Mouse (Mus musculus): ENCODE data around the gene Ggt1. TPM values are rescaled to one million over a fixed set of nuclear protein-coding genes. Genes with fewer than 3 reads are reported as not detected.

The Ggt1 gene
- polyA plus RNA-seq (2015; fragmentation: Nextera tagmentation; extraction: Ambion mirVana), result 26.5 and 36.2 TPM in 2 replicates

GRCm38 (mm10) chr10:75561071-75561654 lies at the start of gene Ggt1:
TSS of gene Ggt1 (plus strand) at chr10:75561604.
- WGBS, result 63% methylated on average over 10 of the region's 10 CpGs
- Histone ChIP-seq H3K9me3 (no peaks in the 10 kb centered on the region), H3K4me3 (replicated peaks) (peak within 1 kb of the TSS; percentile 56; the same call in 1 of the 2 replicates), H3K36me3 (no peaks in the 10 kb centered on the region), H3K27ac (no peak within 1 kb of the TSS), H3K27me3 (replicated peaks) (peaks cover 27% of the 10 kb centered on the region), H3K4me1 (peaks cover 16% of the 10 kb centered on the region; the same call in 1 of the 2 replicates), H3K4me2 (peak within 1 kb of the TSS; percentile 98), H3K9ac (no peak within 1 kb of the TSS)
- ATAC-seq (ENCODE audit: insufficient read depth, low FRiP score, low read depth), result no peak

GRCm38 (mm10) chr10:75511897-75512296 lies 49.5 kb upstream of the Ggt1 start:
- Histone ChIP-seq H3K36me3 (peaks cover 33% of the 10 kb centered on the region), H3K9ac (no peak overlapping the region)

GRCm38 (mm10) chr10:75512796-75513195 lies 48.6 kb upstream of the Ggt1 start:
- Histone ChIP-seq H3K4me1 (0 out of 2 replicates have a peak, but pooled peaks cover 4% of the 10 kb centered on the region), H3K9me3 (no peaks in the 10 kb centered on the region), H3K4me2 (no peak overlapping the region), H3K36me3 (peaks cover 28% of the 10 kb centered on the region), H3K27ac (no peak overlapping the region; the same call in 1 of the 2 replicates), H3K4me3 (replicated peaks) (no peak overlapping the region), H3K27me3 (replicated peaks) (no peaks in the 10 kb centered on the region), H3K9ac (no peak overlapping the region)
- WGBS, result 88% methylated on average over 7 of the region's 7 CpGs
- ATAC-seq (ENCODE audit: insufficient read depth, low FRiP score, low read depth), result no peak

More at GRCm38 (mm10) chr10:75511897-75512296, 49.5 kb upstream of the Ggt1 start:
- no peak for ATAC-seq (ENCODE audit: insufficient read depth, low FRiP score, low read depth)
- 0 out of 2 replicates have a peak, but pooled peaks cover 4% of the 10 kb centered on the region for H3K4me1 ChIP-seq
- no peak overlapping the region for H3K4me2 ChIP-seq
- H3K27ac ChIP-seq, result no peak overlapping the region
- no peak overlapping the region for H3K4me3 ChIP-seq (replicated peaks)
- no peaks in the 10 kb centered on the region for H3K27me3 ChIP-seq (replicated peaks)
- H3K9me3 ChIP-seq, result no peaks in the 10 kb centered on the region
- 92% methylated on average over 7 of the region's 7 CpGs for WGBS

GRCm38 (mm10) chr10:75513306-75514067 lies 47.9 kb upstream of the Ggt1 start:
- no peak overlapping the region for H3K4me2 ChIP-seq
- WGBS, result 87% methylated on average over 8 of the region's 8 CpGs
- no peaks in the 10 kb centered on the region for H3K9me3 ChIP-seq
- peaks cover 22% of the 10 kb centered on the region for H3K36me3 ChIP-seq
- no peak overlapping the region for H3K27ac ChIP-seq
- ATAC-seq (ENCODE audit: insufficient read depth, low FRiP score, low read depth), result no peak
- H3K4me3 ChIP-seq (replicated peaks), result no peak overlapping the region
- 0 out of 2 replicates have a peak, but pooled peaks cover 4% of the 10 kb centered on the region for H3K4me1 ChIP-seq
- H3K27me3 ChIP-seq (replicated peaks), result no peaks in the 10 kb centered on the region
- H3K9ac ChIP-seq, result no peak overlapping the region

GRCm38 (mm10) chr10:75514361-75514760 lies 47.0 kb upstream of the Ggt1 start:
- no peak overlapping the region for H3K27ac ChIP-seq
- no peaks in the 10 kb centered on the region for H3K27me3 ChIP-seq (replicated peaks)
- peaks cover 12% of the 10 kb centered on the region for H3K4me1 ChIP-seq
- H3K4me3 ChIP-seq (replicated peaks), result no peak overlapping the region
- H3K36me3 ChIP-seq, result peaks cover 17% of the 10 kb centered on the region
- no peaks in the 10 kb centered on the region for H3K9me3 ChIP-seq
- no peak for ATAC-seq (ENCODE audit: insufficient read depth, low FRiP score, low read depth)
- H3K4me2 ChIP-seq, result no peak overlapping the region
- 72% methylated on average over 7 of the region's 7 CpGs for WGBS
- H3K9ac ChIP-seq, result no peak overlapping the region

GRCm38 (mm10) chr10:75515216-75516037 lies 46.0 kb upstream of the Ggt1 start:
- peak overlapping the region; percentile 96; the same call in 1 of the 2 replicates for H3K27ac ChIP-seq
- H3K9me3 ChIP-seq, result no peaks in the 10 kb centered on the region
- peak overlapping the region; percentile 79; the same call in 1 of the 2 replicates for H3K4me2 ChIP-seq
- H3K9ac ChIP-seq, result no peak overlapping the region
- WGBS, result 75% methylated on average over 4 of the region's 4 CpGs
- peak; percentile 24; the same call in 1 of the 2 replicates for ATAC-seq (ENCODE audit: insufficient read depth, low FRiP score, low read depth)
- no peak overlapping the region for H3K4me3 ChIP-seq (replicated peaks)
- H3K27me3 ChIP-seq (replicated peaks), result no peaks in the 10 kb centered on the region
- H3K4me1 ChIP-seq, result peaks cover 14% of the 10 kb centered on the region
- peaks cover 12% of the 10 kb centered on the region; the same call in 1 of the 2 replicates for H3K36me3 ChIP-seq

- 23% methylated on average over 8 of the region's 8 CpGs for WGBS
- Histone ChIP-seq H3K27me3 (replicated peaks) (no peaks in the 10 kb centered on the region), H3K36me3 (peaks cover 11% of the 10 kb centered on the region; the same call in 1 of the 2 replicates), H3K4me1 (peaks cover 14% of the 10 kb centered on the region), H3K4me3 (replicated peaks) (peak overlapping the region; percentile 94), H3K9me3 (no peaks in the 10 kb centered on the region), H3K27ac (peak overlapping the region; percentile 96), H3K9ac (peak overlapping the region; percentile 90), H3K4me2 (peak overlapping the region; percentile 79)
- no peak for ATAC-seq (ENCODE audit: insufficient read depth, low FRiP score, low read depth)
These were observed 45.2 kb upstream of the Ggt1 start for GRCm38 (mm10) chr10:75516038-75516723.

- under 1% methylated on average over 12 of the region's 12 CpGs for WGBS
These were observed 44.7 kb upstream of the Ggt1 start for GRCm38 (mm10) chr10:75516724-75517072.

GRCm38 (mm10) chr10:75517073-75517757 lies 44.2 kb upstream of the Ggt1 start, which contains the start of gene Snrpd3:
TSS of gene Snrpd3 (plus strand) at chr10:75517551.
- peak within 1 kb of the TSS; percentile 94 for H3K4me3 ChIP-seq (replicated peaks)
- H3K27me3 ChIP-seq (replicated peaks), result no peaks in the 10 kb centered on the region
- H3K4me2 ChIP-seq, result peak within 1 kb of the TSS; percentile 79
- ATAC-seq (ENCODE audit: insufficient read depth, low FRiP score, low read depth), result peak; percentile 97
- H3K9ac ChIP-seq, result peak within 1 kb of the TSS; percentile 90
- peak within 1 kb of the TSS; percentile 99 for H3K27ac ChIP-seq
- WGBS, result under 1% methylated on average over 45 of the region's 52 CpGs
- H3K36me3 ChIP-seq, result peaks cover 11% of the 10 kb centered on the region; the same call in 1 of the 2 replicates
- no peaks in the 10 kb centered on the region for H3K9me3 ChIP-seq
- peaks cover 14% of the 10 kb centered on the region for H3K4me1 ChIP-seq

More at GRCm38 (mm10) chr10:75516724-75517072, 44.7 kb upstream of the Ggt1 start:
- H3K4me2 ChIP-seq, result peak overlapping the region; percentile 79
- H3K9me3 ChIP-seq, result no peaks in the 10 kb centered on the region
- H3K36me3 ChIP-seq, result peaks cover 11% of the 10 kb centered on the region; the same call in 1 of the 2 replicates
- peak overlapping the region; percentile 90 for H3K9ac ChIP-seq
- H3K27me3 ChIP-seq (replicated peaks), result no peaks in the 10 kb centered on the region
- ATAC-seq (ENCODE audit: insufficient read depth, low FRiP score, low read depth), result no peak
- H3K4me1 ChIP-seq, result peaks cover 14% of the 10 kb centered on the region
- peak overlapping the region; percentile 94 for H3K4me3 ChIP-seq (replicated peaks)
- peak overlapping the region; percentile 96 for H3K27ac ChIP-seq

- Histone ChIP-seq H3K4me1 (peaks cover 14% of the 10 kb centered on the region), H3K27me3 (replicated peaks) (no peaks in the 10 kb centered on the region), H3K36me3 (peaks cover 11% of the 10 kb centered on the region; the same call in 1 of the 2 replicates), H3K27ac (peak within 1 kb of the TSS; percentile 99), H3K4me3 (replicated peaks) (peak within 1 kb of the TSS; percentile 94), H3K9me3 (no peaks in the 10 kb centered on the region), H3K4me2 (peak within 1 kb of the TSS; percentile 79), H3K9ac (peak within 1 kb of the TSS; percentile 90)
- ATAC-seq (ENCODE audit: insufficient read depth, low FRiP score, low read depth), result peak; percentile 86
- WGBS, result under 1% methylated on average over 20 of the region's 20 CpGs
These were observed 43.7 kb upstream of the Ggt1 start, which contains the start of gene Gucd1 for GRCm38 (mm10) chr10:75517758-75518143. TSS of gene Gucd1 (minus strand) at chr10:75517972.
